Mouse (Mus musculus): Measurements from ENCODE around the gene Ngly1.
"Not testable (repeated sequence)": the region's sequence is repeated elsewhere in the genome, so short reads cannot be mapped to it uniquely, and the experiment has no call there.

The Ngly1 gene

DNA sequence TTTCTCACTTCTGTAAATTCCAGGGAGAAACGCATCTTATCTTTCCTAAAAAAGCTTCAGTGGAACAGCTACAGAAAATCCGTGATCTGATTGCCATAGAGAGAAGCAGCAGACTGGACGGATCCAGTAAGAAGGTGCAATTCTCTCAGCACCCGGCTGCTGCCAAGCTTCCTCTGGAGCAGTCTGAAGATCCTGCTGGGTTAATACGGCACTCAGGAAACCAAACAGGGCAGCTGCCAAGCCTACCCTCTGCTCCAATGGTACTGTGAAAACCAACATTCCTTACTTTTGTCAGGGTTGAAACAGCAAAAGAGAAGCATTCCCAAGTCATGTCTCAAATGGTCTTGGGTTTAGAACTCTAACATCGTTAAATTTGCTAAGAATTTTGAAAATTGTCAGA, 11.5 kb downstream of the Ngly1 start:
- DNase-seq: no peak

DNA sequence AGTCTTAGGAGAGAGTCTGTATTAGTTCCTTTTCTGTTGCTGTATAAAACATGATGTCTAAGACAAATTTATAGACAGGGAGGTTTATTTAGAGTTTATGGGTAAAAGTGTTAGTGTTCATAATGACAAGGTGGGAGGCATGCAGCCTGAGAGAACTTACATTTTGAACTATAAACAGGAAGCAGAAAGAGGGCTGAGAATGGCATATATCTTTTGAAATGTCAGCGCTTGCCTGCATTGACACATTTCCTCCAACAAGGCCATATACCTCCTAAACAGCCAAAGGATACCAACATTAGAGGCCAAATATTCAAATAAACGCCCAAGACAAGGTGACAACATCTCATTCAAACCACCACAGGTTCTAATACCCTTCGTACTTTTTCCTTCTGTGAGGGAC, 12.8 kb downstream of the Ngly1 start:
- no peak for DNase-seq

DNA sequence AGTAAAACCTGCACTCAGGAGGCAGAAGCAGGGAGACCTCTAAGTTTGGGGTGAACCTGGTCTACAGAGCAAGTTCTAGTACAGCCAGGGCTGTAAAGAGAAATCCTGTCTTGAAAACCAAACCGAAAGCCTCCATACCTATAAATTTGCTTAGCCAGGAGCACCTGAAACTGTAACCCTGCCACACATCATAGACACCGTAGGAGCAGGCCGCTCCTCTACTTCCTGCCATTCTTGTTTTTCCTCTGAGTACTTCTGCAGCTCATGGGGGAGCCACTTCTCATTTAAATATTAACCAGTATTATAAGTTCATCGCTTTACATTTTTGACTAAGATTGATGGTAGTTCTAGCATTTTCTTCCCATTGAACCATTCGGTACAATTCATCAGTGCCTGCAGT, 17.9 kb downstream of the Ngly1 start:
- DNase-seq: no peak

DNA sequence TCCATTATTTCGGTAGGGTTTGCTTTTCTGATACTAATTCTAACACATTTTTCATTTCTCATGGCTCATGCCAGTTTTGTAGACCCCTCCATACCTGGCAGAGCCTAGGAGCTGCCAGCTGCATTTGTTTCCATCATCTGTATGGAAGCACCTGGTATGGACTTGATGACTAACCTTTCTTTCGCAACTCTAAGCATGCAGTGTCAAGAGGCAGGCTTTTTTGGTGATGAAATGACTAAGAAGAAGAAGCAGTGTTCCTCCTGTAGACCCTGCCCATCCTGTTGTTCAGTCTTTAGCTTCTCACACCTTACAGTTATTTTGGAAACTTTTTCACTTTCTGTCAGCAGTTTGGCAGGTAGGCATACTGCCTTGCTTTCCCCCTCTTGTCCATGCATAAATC, 20.7 kb downstream of the Ngly1 start:
- no peak for DNase-seq

DNA sequence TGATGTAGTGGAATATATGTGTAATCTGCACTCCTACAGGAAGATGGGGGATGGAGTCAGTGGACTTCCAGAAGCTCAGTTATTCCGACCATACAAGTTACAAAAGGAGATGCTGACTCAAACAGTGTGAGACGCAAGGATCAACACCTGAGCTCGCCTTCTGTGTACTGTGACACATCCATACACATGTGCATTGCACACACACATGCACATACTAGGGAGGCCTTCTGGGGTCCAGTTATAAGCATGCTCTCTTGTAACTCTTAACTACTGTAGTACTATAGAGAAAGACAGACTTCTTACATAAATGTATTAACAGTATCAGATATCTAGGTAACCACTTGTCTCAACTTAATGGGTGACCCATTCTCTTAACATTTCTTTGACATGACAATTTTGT, 24.6 kb downstream of the Ngly1 start:
- no peak for DNase-seq

DNA sequence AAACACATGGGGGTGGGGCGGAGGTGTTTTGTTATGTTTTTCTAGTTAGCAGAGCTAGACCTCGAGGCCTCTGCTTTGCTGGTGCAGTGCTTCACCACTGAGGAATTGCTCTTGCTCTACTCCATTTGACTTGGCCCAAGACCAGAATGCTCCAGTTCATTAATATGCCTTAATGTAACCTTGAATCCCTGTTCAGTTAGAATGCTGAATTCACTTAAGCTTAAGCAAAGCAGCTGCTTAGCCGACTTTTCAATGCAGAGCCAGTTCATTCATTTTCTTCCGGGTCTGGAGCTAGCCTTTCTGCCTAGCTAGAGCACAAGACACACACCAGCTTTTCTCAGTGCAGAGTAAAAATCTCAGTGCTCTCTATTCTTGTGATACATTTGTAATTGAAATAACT, 30.1 kb downstream of the Ngly1 start:
- DNase-seq: peak; percentile 24 to 42

DNA sequence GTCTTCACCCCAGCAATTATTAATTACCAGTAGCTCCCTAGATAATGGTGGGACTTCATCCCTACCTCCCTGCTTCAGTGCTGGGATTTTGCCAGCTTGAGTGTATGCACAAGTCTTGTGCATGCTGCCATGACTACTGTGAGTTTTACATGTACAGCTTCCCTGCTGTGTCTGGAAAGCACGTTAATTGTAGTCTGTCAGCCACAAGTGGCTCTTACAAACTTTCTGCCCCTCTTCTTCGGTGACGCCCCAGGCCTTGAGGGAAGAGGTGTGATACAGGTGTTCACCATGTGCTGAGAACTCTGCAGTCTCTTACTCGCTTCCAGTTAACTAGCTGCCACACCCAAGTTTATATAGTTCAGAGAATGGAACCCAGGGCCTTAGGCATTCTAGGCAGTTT, 34.9 kb downstream of the Ngly1 start:
- no peak for DNase-seq

DNA sequence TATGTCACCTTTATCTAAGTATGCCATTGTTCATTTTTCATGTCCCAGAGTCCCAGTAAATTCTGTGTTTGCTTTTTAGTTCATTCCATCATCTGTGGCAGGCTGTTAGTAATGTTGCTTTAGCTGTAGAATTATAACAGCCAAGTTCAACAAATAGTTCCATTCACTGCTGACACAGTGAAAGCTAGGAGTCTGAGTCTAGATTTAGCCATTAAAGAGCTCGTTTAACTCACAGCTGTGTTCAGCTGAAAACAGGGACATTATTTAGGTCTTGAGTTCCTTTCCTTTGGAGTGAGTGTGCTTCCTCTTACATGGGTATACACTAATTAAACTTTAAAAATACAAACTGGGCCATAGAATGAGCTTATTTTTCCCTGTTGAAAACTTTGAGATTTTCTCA, 43.3 kb downstream of the Ngly1 start:
- DNase-seq: no peak

DNA sequence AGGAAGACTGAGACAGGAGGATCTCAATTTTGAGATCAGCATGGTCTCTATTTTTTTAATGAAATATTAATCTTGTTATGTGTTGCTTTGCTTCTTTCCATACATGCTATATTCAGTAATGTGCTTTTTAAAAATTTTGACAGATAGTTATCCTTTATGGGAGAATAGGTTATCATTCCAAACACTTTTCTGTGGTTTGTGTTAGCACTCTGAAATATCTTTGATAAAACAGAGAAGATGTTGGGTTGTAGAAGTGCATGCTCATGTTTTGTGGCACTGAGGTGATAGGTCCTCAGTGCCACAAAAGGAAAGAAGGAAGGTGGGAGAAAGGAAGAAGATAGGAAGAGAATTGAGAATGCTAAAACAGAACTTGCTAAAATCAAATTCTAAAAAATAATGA, 43.9 kb downstream of the Ngly1 start:
- no peak for DNase-seq

DNA sequence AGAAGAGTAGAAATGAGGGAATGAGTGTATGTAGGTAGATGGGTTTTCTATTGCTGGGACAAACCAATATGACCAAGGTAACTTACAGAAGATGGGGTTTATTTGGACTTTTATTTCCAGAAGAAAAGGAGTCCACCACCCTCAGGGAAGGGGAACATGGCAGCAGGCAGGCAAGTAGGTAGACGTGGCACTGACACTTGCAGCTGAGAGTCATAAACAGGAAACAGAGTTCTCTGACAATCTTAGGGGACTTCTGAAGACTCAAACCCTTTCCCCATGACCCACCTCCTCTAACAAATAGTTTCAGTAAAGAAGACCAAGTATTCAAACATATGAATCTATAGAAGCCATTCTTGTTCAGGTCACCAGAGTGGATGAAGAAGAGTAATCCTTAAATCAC, 44.8 kb downstream of the Ngly1 start:
- no peak for DNase-seq

DNA sequence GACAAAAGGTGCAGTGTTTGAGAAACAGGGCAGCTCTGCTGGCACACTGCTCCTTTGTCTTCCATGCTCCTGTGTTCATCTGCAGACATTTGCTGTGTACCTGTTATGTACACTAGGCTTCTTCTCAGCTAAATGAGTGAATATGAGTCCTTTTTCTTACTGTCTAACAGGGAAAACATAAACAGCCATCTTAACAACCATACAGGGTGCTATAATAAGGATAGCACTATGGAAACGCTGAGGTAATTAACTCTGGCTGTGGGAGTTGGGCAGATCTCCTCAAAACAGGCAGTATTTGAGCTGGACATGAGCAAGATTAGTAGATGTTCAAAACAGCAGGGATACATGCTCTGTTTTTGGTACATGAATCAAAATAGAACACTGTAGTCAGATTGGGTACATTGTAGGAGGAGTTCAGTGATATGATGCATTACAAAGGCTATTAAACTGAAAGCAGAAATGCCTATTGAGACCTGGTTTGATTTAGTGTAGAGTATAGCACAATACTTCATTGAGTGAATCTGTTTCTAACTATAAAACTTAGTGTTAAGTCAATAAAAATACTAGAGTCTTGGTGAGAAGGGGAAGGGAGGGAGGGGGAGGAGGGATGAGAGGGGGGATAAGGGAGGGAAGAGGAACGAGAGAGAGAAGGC, 47.9 kb downstream of the Ngly1 start:
- DNase-seq: no peak

DNA sequence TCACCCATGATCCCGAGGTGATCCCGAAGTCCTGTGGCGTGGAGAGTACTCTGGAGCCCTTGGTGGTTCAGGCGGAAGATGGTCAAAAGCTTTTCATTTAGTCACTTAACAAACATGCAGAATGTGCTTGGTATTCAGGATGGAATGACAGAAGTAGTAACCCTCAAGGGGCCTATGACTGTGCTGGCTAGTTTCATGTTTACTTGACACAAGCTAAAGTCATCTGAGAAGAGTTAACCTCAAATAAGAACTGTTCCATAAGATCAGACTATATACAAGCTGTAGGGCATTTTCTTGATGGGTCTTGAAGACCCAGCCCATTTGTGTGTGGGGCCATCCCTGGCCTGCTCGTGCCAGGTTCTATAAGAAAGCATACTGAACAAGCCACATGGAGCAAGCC, 52.7 kb downstream of the Ngly1 start:
- no peak for DNase-seq

DNA sequence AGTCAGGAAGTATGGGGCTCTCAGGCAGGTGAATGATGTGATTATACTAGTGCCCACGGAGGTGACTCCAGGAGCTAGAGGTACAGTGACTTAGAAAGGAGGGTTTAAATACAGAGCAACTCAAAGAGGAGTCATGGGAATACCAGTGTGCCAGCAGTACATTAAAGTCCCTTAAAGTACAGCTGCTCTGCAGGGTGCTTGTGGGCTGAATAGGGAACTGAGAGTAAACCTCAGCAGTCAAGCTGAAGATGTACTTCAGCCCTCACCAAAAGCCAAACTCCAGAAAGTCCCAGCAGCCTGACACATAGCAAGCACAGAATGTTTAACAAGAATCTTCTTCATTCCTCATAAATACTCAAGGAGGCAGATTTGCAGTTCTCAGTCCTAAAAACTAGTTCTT, 53.6 kb downstream of the Ngly1 start:
- DNase-seq: no peak

DNA sequence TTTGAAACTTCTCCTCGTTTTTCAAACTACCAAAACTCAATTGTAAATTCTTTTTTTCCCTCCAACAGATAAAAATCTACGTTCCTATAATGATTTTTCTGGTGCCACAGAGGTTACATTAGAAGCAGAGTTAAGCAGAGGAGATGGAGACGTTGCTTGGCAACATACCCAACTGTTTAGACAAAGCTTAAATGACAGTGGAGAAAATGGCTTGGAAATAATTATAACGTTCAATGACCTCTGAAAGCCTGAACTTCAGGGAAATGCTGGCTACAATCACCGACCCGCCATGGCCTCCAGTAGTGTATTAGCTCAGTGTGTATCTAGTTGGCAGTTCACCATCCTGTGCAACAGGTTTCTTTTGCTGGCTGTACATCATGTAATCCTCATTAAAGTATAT, 61.7 kb downstream of the Ngly1 start:
- DNase-seq: no peak

DNA sequence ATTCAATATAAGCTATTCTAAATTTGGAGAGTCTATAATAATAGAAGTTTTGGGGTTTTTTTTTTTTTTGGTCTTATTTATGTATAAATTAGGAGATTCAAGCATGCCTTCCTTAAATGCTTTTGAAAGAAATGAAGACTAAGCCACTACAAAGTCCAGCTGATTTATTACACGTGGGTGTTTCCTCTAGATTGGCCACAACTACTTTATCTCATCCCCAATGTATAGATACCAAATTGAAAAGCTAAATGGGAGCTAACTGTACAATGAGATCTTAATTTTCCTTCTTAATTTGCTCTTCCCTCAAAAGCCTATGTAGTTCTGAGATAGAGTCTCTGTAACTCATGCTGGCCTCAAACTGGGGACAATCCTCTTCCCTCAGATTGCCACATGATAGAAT, 63.5 kb downstream of the Ngly1 start:
- DNase-seq: no peak

DNA sequence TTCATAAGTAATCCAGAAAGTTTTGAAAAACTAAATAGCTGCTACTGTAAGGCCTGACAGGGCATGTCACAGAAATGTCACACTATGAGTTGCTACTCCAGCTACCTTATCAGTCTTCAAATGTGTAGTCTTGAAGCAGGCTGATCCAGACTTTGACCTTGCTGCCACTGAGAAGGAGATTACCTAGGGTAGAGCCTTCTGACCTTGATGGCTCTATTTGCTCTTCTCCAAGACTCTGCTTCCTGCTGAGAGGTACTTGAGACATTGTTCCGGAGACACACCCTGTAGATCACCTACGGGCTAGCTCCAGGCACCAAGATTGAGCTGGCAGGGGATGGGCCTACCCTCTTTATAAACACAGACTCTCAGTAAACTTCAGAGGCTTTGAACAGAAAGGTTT, 64.0 kb downstream of the Ngly1 start:
- not testable (repeated sequence) for DNase-seq

DNA sequence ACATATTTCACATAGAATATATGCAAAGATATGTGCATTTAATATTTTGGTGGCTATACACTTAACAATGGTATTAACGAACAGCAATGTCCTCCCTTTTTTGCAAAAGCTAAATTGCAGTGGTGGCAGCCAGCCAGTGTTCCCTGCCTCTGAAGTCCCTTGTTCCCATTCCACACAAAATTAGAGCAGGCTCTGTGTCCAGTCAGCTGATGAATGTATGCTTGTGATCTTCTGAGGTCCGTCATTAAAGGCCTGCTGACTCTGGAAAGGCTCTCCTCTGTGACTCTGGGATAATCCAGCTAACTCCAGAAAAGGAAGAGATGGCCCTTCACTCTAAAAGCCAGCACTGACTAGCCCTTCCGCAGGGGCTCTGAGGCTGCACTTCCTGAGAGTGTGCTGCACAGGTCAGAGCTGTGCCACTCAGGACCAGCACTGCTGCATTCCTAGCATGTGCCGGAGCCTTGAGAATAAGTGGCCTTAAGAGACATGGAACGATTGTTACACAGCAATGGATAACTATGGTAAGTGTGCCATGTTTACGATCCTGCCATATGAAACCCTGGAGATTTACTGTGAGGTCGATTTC, 64.9 kb downstream of the Ngly1 start:
- peak; percentile 19 to 35 for DNase-seq

DNA sequence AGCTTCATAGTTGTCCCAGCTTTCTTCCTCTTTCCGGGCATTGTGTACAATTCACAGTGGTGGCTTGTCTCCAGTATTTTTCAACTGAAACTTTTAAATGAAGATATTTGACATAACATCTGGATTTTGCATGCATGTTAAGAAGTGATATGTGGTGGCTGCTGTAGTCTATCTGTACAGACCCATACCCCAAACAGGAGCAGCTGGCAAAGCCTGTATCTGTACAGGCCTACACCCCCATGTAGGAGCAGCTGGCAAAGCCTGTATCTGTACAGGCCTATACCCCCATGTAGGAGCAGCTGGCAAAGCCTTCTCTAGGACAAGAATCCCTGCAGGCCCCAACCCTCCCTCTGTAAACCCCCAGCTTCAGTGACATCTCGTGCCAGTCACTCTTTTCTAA, 65.8 kb downstream of the Ngly1 start:
- DNase-seq: no peak

DNA sequence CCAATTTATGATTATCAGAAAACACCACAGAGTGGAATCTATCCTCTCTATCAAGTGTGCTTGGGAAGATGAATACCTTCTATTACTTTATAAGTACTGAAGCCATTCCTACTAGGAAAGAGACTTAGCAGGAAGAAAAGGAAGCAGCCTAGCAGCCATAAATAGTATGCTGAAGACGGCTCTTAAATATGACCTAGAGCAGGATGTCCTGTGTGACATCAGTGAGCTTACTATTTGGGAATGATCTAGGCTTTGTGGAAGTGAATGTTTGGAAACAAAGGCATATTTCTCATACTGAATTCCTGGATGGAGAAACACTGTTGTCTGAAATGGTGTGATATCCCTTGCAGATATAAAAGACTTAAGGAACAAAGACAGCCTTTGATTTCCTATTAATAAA, 67.6 kb downstream of the Ngly1 start:
- no peak for DNase-seq

DNA sequence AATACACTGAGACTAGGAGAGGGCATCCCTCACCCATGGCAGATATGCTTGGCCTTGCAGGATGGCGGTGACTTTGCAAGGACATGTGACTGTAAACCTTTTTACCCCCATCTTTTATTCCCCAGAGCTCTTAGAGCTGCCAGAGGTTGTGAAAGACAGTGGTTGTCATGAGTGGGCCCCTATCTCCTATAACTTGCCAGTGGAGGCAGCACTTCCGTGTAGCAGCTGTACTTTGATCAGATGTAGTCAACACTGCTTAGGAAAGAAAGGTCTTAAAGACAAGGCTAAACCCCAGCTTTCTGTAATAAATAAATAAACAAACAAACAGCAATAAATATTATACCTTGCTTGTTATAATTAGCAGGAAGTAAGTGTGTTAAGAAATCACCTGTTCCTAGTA, 70.7 kb downstream of the Ngly1 start:
- no peak for DNase-seq

DNA sequence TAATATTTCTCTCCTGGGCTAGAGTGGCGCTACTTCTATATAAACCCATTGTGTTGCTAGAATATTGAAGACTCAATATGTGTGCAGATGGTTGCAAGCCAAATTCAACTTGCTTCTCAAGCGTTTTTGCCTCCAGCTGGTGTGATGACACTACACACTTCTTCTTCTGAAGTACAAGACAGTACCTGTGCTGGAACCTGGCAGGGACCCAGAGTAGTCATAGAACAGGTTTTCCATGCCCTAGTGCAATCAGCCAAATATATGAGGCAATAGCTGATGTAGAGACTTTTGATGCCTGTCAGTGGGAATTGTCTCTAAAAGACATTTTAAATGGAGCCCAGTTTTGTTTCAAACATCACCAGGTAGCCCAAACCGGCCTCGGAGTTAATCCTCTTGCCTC, 75.3 kb downstream of the Ngly1 start:
- no peak for DNase-seq

DNA sequence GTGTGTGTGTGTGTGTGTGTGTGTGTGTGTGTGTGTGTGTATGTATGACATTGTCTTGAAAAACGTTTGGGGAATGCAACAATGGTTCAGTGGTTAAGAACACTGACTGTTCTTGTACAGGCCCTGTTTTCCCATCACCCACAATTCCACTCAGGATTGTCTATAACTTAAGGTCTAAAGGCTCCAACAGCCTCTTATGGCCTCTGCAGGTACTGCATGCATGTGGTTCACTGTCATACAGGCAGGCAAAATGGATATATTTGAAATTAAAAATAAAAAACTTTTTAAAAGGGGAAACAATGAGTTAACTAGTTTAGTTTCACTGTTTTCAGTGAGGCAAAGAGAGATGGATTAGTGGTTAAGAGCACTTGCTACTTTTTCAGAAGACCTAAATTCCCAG, 76.1 kb downstream of the Ngly1 start:
- no peak for DNase-seq

DNA sequence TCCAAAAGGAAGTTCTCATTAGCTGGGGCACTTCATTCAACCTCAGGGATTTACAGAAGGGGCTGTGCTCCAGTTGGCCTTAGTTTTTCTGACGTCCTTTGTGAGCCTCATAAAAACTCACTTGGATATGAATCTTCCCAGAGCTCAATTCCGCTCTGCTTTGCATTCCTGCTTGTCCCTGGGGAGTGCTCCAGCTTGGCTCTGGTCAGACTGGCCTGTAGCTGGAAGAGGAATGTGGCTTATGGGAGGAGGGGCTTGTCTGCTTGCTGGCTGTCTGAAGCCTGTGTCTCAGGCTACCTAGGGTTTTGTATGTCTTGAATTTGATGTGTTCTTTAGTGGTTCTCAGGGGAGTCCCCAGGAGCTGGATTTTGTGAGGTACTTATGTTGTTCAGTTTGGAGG, 79.5 kb downstream of the Ngly1 start:
- peak; percentile 65 to 67 for DNase-seq

DNA sequence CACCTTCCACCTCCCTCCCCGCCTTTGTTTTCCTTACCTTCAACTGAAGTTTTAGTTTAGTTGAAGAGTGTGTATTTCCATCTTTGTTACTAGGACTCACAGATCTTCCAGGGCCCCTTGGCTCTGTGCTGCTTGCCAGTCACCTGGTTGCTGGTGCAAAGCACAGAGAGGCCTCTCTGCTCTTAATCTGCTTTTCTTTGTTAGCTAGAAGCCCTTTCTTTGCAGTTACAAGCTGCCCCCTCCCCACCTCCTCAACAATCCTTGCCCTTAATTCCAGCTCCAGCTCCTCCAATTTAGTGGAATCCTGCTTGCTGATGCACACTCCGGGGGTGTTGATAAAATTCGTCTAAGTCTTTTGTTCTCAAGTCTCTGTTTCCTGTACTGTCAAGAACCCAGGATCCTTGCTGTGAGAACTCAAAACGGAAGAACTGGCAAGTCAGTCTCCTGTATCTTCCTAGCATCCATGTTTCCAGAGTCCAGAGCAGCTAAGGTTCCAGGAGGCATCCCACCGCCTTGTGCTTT, 79.9 kb downstream of the Ngly1 start:
- DNase-seq: no peak

DNA sequence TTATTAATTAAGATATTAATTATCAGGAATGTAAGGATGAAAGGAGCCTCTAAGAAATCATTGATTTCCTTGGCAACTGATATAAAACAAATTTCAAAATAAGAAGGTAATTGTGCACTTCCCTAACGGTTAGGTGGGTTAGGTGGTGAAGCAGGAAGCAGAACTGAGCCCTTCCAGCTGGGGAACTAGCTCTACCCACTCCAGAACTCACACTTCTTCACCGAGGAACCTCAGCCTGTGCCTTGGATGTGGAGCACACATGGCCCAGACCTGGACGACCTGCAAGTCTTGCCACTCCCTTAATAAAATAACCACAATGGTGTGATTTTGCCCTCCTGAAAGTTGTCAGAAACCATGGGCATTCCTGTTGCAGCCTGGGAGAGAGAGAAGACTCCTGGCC, 80.7 kb downstream of the Ngly1 start:
- no peak for DNase-seq
